Mouse (Mus musculus): ENCODE data around the gene Klk12.

Gene Klk12

GRCm38 (mm10) chr7:43797333-43797769 is 28.7 kb downstream of the Klk12 start, which contains the start of gene Klk8:
TSS of gene Klk8 (plus strand) at chr7:43797577.
- peak; percentile 9 for DNase-seq

GRCm38 (mm10) chr7:43797844-43798462 is 29.3 kb downstream of the Klk12 start:
- no peak for DNase-seq

- no peak for DNase-seq
These were observed 31.2 kb downstream of the Klk12 start for GRCm38 (mm10) chr7:43799876-43800275.

- no peak for DNase-seq
These were observed 42.3 kb downstream of the Klk12 start, which contains the start of gene Klk7 for GRCm38 (mm10) chr7:43810994-43811393. TSS of gene Klk7 (plus strand) at chr7:43811294.

GRCm38 (mm10) chr7:43815211-43815610 is 46.5 kb downstream of the Klk12 start:
- no peak for DNase-seq

- no peak for DNase-seq
These were observed 48.0 kb downstream of the Klk12 start for GRCm38 (mm10) chr7:43816746-43817145.

- DNase-seq: no peak
These were observed 52.9 kb downstream of the Klk12 start for GRCm38 (mm10) chr7:43821581-43821980.
